Mouse (Mus musculus) hindbrain, embryonic 11.5 days (tissue): ENCODE data around the gene Runx1. TPM values are rescaled to one million over a fixed set of nuclear protein-coding genes. Genes with fewer than 3 reads are reported as not detected.

ENCODE experiments used
- ATAC-seq: fragments of 200-750 bp; cut with Nextera tagmentation; 2 replicates; pipeline ENCODE4 v1.8.0; 2017; ENCODE audit warnings: mild to moderate bottlenecking, moderate TSS enrichment, moderate library complexity; ENCODE audit not compliant: low FRiP score
- DNase-seq: peaks from one replicate; pipeline ENCODE4 v3.0.0-alpha.2; 2015; ENCODE audit warnings: low spot score
- H3K27ac ChIP-seq: fragments of 300-500 bp; sonication (generic); 2 replicates; pipeline ENCODE4 v1.5.1; 2014; ENCODE audit warnings: mild to moderate bottlenecking, low read depth, low read length
- H3K27me3 ChIP-seq: fragments of 300-500 bp; sonication (generic); 2 replicates; pipeline ENCODE4 v1.6.1; 2014; ENCODE audit warnings: mild to moderate bottlenecking, low read length, moderate library complexity, mixed read lengths; ENCODE audit not compliant: control insufficient read depth, insufficient read depth
- H3K36me3 ChIP-seq: fragments of 300-500 bp; sonication (generic); 2 replicates; pipeline ENCODE4 v1.6.1; 2014; ENCODE audit warnings: mild to moderate bottlenecking, low read length, moderate library complexity, mixed read lengths; ENCODE audit not compliant: control insufficient read depth, insufficient read depth
- H3K4me1 ChIP-seq: fragments of 300-500 bp; sonication (generic); replicated peaks from 2 replicates; pipeline ENCODE4 v1.6.1; 2014; ENCODE audit warnings: low read length, mixed read lengths; ENCODE audit not compliant: control insufficient read depth, insufficient read depth
- H3K4me2 ChIP-seq: fragments of 300-500 bp; sonication (generic); replicated peaks from 2 replicates; pipeline ENCODE4 v1.6.1; 2014; ENCODE audit warnings: mild to moderate bottlenecking, low read depth, low read length
- H3K4me3 ChIP-seq: fragments of 300-500 bp; sonication (generic); 2 replicates; pipeline ENCODE4 v1.5.1; 2014; ENCODE audit warnings: low read depth, low read length
- H3K9ac ChIP-seq: fragments of 300-500 bp; sonication (generic); 2 replicates; pipeline ENCODE4 v1.6.1; 2014; ENCODE audit warnings: low read depth, low read length
- H3K9me3 ChIP-seq: fragments of 300-500 bp; sonication (generic); 2 replicates; pipeline ENCODE4 v1.6.1; 2016; ENCODE audit warnings: low read length; ENCODE audit not compliant: control insufficient read depth
- WGBS: fragments of 180-500 bp; shearing (Covaris S2); extraction: QIAGEN DNeasy Blood & Tissue Kit; methylation state at CpG from one replicate; pipeline ENCODE4 v1.1.7; 2014; 5-methylcytosine and 5-hydroxymethylcytosine counted together
- polyA plus RNA-seq: library from polyadenylated mRNA; unstranded; fragments of >200 nt; fragmentation: Nextera tagmentation; extraction: Ambion mirVana; gene quantifications from 2 replicates; pipeline ENCODE4 v1.2.1, GENCODE M21; 2014

Gene Runx1
- polyA plus RNA-seq, 1 experiment from 2014 or later = 2.6 TPM

DNA sequence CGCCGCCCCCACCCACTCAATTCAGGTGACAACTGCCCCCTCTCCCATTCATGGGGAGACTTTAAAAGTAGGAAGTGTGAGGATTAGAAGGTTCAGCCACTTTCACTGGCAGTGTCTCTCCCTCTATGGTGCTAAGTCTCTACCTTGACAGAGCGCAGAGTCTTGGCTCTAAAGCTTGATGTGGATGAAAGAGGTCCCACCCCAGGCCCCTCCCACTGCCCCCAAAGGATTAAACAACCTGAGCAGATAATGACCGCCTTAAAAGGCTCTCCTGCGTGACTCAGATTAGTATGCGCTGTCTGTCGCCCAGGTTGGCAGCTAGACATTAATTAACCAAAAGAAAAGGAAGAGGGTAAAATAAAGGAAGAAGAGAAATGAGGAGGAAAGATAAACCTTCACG, 215.5 kb downstream of the Runx1 start:
- Histone ChIP-seq H3K27ac (no peak overlapping the region), H3K4me3 (no peak overlapping the region), H3K9me3 (no peaks in the 10 kb centered on the region), H3K9ac (no peak overlapping the region), H3K4me1 (0 out of 2 replicates have a peak, but pooled peaks cover 4% of the 10 kb centered on the region), H3K27me3 (peaks cover 6% of the 10 kb centered on the region; the same call in 1 of the 2 replicates), H3K4me2 (no peak overlapping the region), H3K36me3 (no peaks in the 10 kb centered on the region)
- DNase-seq = no peak
- 51% methylated on average over 8 of the region's 8 CpGs for WGBS
- no peak for ATAC-seq

DNA sequence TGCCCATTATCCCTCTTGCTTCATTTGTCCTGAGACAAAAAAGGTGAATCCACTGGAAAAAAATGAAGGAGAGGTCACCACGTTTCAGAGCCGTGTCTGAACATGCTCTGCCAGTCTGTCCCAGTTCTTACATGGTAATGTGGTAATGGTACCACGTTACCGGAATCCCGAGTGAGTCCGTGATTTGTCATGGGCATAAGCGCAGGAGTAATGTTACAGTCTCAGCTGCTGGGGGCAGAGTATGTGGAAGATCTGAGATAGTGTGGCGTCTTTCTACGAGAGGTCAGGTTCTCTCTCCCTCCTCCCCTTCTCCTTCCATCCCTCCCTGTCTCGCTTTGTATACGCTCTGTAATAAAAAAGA, 216.3 kb downstream of the Runx1 start:
- WGBS = 55% methylated on average over 11 of the region's 11 CpGs
- DNase-seq = no peak
- 0 out of 2 replicates have a peak, but pooled peaks cover 4% of the 10 kb centered on the region for H3K4me1 ChIP-seq
- peaks cover 7% of the 10 kb centered on the region; the same call in 1 of the 2 replicates for H3K27me3 ChIP-seq
- H3K9me3 ChIP-seq = no peaks in the 10 kb centered on the region
- no peak overlapping the region for H3K9ac ChIP-seq
- no peaks in the 10 kb centered on the region for H3K36me3 ChIP-seq
- no peak overlapping the region for H3K4me3 ChIP-seq
- H3K4me2 ChIP-seq = no peak overlapping the region
- no peak for ATAC-seq
- no peak overlapping the region for H3K27ac ChIP-seq

DNA sequence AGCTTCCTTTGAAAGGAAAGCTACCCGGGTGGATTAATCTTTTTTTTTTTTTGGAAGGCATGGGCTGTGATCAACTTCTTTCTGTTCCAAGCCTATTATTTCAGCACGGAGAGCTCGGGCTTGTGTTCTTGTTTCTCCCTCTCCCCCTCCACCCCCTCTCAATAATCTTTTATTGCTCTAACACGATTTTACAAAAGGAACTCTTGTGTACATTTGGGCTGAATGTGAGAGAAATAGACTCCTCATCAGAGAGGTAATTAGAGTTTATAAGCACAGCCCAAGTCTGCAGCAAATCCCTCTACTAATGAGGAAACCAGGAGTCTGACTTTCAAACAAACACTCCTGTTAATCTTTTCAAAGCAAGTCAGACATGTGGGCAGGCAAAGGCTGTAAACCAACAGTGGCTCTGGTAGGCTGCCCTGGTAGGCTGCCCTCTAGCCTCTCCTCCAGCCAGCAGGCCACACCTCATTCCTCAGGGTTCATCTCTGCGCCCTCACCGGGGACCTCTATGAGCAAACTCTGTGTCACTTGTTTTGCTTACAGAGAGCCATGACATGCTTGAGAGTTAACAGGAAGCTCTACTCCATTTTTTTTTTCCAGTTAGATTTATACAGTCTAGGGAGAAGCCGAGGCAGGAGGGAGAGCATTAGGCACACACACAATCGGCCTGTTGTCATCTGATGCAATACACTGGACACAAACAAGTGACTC, 216.8 kb downstream of the Runx1 start:
- Histone ChIP-seq H3K4me1 (0 out of 2 replicates have a peak, but pooled peaks cover 4% of the 10 kb centered on the region), H3K27ac (no peak overlapping the region), H3K4me3 (no peak overlapping the region), H3K9me3 (no peaks in the 10 kb centered on the region), H3K9ac (no peak overlapping the region), H3K27me3 (peaks cover 7% of the 10 kb centered on the region; the same call in 1 of the 2 replicates), H3K36me3 (no peaks in the 10 kb centered on the region), H3K4me2 (no peak overlapping the region)
- WGBS = 22% methylated on average over 8 of the region's 8 CpGs
- ATAC-seq (no peak), DNase-seq (no peak)

DNA sequence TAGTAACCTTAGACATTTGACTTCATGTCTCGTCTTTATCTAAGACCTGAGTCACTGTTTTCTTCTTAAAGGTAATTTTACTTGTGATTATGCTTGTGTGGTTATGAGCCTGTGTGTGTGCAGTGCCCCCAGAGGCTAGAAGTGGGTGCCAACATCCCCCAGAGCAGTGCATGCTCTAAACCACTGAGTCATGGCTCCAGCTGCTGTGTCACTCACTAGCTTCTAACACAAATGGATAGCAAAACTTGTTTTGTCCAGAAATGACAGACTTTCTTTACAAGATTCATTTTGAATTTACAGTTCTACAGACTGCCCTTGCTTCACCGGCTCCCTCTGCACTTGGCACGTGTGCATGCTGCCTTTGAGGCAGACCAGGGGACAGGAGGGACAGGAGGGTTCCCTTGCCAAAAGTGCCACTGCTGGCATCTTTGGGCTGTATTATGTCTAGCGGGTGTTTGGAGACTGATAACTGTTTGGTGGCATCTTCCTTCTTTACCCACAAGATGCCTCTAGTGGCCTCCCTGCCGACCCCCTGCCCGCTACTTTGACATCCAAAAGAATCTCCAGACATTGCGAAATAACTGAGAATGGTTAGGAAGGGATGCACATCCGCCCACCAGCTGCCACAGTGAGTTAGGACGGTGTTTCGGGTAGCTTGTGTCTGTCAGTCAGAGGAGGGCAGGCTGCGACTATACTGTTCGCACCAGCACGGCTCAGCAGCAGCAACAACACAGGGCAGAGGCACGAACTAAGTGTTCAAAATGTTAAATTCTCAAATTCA, 217.6 kb downstream of the Runx1 start:
- DNase-seq = no peak
- Histone ChIP-seq H3K4me2 (no peak overlapping the region), H3K4me1 (0 out of 2 replicates have a peak, but pooled peaks cover 4% of the 10 kb centered on the region), H3K36me3 (no peaks in the 10 kb centered on the region), H3K27ac (no peak overlapping the region), H3K4me3 (no peak overlapping the region), H3K27me3 (peaks cover 7% of the 10 kb centered on the region; the same call in 1 of the 2 replicates), H3K9ac (no peak overlapping the region), H3K9me3 (no peaks in the 10 kb centered on the region)
- WGBS = 52% methylated on average over 14 of the region's 14 CpGs
- ATAC-seq = no peak

DNA sequence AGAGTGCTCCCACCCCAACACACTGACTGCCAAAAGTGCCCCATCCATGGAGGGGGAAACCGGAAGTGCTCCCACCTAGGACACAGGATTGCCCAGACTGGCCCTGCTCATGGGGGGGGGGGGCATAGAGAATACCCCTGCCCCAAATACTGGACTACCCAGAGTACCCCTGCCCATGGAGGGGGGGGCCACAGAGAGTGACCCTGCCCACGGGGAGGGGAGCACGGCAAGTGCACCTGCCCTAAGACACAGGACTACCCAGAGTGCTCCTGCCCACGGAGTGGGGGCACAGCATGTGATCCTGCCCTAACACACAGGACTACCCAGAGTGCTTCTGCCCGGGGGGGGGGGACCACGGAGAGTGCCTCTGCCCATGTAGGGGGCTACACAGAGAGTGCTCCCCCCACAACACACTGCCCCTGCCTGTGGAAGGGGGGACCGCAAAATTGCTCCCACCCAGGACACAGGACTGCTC, 219.4 kb downstream of the Runx1 start:
- WGBS = 82% methylated on average over 7 of the region's 7 CpGs
- H3K9me3 ChIP-seq = no peaks in the 10 kb centered on the region
- no peak for DNase-seq
- H3K9ac ChIP-seq = no peak overlapping the region
- no peak overlapping the region for H3K4me2 ChIP-seq
- no peaks in the 10 kb centered on the region for H3K36me3 ChIP-seq
- no peak overlapping the region for H3K4me3 ChIP-seq
- H3K27ac ChIP-seq = no peak overlapping the region
- peaks cover 7% of the 10 kb centered on the region; the same call in 1 of the 2 replicates for H3K27me3 ChIP-seq
- 0 out of 2 replicates have a peak, but pooled peaks cover 4% of the 10 kb centered on the region for H3K4me1 ChIP-seq
- peak; percentile 41 for ATAC-seq

DNA sequence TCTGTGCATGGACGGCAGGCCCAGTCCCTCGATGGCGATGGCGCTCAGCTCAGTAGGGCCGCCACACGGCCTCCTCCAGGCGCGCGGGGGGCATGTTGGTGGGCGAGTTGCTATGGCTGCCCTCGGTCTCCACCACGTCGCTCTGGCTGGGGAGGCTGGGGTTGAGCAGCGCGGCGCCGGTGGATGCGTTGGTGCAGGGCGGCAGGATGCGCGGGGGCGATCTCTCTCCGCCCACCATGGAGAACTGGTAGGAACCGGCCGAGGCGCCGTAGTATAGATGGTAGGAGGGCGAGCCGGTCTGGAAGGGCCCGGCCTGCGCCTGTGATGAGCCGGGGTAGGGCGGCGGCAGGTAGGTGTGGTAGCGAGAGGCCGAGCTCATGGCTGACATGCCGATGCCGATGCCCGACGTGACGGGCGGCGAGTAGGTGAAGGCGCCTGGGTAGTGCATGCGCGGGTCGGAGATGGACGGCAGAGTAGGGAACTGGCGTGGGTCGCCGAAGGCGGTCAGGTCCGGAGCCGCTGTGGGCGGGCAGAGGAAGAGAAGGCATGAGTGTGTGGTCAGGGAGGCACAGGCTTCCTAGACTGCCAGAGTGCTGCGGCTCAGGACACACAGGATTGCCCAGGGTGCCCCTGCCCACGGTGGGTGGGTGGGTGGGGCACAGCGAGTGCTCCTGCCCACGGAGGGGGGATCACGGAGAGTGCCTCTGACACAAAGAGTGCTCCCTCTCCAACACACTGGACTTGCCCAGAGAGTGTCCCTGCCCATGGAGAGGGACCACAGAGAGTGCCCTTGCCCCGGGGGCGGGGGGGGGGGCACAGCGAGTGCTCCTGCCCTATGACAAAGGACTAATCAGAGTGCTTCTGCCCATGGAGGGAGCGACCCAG, 220.1 kb downstream of the Runx1 start:
- Histone ChIP-seq H3K27me3 (peaks cover 7% of the 10 kb centered on the region; the same call in 1 of the 2 replicates), H3K9me3 (no peaks in the 10 kb centered on the region), H3K4me1 (0 out of 2 replicates have a peak, but pooled peaks cover 4% of the 10 kb centered on the region), H3K4me2 (peak overlapping the region; percentile 56), H3K4me3 (peak overlapping the region; percentile 39), H3K9ac (peak overlapping the region; percentile 50; the same call in 1 of the 2 replicates), H3K27ac (no peak overlapping the region), H3K36me3 (no peaks in the 10 kb centered on the region)
- DNase-seq = peak; percentile 67
- ATAC-seq = peak; percentile 54
- 12% methylated on average over 57 of the region's 64 CpGs for WGBS

DNA sequence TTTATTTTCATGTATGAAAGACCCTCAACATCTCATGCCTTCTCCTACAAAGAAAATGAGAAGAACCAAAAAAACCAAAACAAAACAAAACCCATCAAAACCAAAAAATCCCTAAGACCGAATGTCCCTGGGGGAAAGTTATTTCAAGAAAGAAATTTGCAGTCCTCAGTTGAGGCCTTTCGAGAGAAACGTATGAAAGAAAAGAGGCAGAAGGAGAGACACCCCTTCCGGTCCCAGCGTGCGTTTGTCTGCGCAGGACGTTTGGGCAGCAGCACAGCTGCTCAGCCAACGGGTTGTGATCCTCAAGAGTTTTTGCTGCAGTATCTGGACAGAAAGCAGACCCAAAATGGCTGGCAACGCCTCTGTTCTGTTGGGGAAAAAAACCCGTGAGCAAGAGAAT, 223.4 kb downstream of the Runx1 start:
- Histone ChIP-seq H3K9me3 (no peaks in the 10 kb centered on the region), H3K27ac (no peak overlapping the region), H3K36me3 (no peaks in the 10 kb centered on the region), H3K4me2 (no peak overlapping the region), H3K4me1 (no peaks in the 10 kb centered on the region), H3K9ac (no peak overlapping the region), H3K27me3 (peaks cover 7% of the 10 kb centered on the region; the same call in 1 of the 2 replicates), H3K4me3 (no peak overlapping the region)
- 84% methylated on average over 11 of the region's 11 CpGs for WGBS
- ATAC-seq (no peak), DNase-seq (no peak)

DNA sequence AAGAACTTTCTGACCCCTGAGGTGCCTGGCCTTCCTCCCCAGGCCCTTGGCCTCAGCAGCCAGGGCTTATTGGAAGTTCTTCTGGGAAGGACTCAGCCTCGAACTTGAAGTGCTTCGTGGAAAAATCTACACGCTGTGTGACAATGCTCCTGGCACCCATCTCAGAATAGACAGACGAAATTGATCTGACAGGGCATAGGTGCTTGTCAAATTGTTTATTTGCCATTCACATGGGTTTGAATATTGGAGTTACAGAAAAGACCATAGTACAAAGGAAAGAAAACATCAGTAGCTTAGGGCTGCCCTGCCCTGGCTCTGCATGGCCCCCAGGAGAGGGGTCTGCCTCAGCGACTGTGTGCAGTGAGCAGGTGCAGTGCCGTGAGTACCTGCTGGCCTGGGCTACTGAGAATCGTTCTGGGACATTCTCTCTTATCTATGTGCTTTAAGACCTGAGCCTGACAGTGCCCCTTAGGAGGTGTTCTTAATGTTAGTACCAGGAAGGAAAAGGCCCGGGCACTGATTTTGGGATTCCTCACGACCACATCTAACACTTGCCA, 224.6 kb downstream of the Runx1 start:
- no peaks in the 10 kb centered on the region for H3K36me3 ChIP-seq
- H3K27me3 ChIP-seq = peaks cover 7% of the 10 kb centered on the region; the same call in 1 of the 2 replicates

More for the DNA sequence above, 224.6 kb downstream of the Runx1 start:
- no peak for ATAC-seq
- no peak overlapping the region for H3K4me2 ChIP-seq
- DNase-seq = no peak
- H3K27ac ChIP-seq = no peak overlapping the region
- no peak overlapping the region for H3K9ac ChIP-seq
- no peak overlapping the region for H3K4me3 ChIP-seq
- H3K9me3 ChIP-seq = no peaks in the 10 kb centered on the region
- 83% methylated on average over 9 of the region's 9 CpGs for WGBS
- no peaks in the 10 kb centered on the region for H3K4me1 ChIP-seq
